Comparison of ENCODE assay signal across 11 mouse cellular contexts in the genomic region with DNA sequence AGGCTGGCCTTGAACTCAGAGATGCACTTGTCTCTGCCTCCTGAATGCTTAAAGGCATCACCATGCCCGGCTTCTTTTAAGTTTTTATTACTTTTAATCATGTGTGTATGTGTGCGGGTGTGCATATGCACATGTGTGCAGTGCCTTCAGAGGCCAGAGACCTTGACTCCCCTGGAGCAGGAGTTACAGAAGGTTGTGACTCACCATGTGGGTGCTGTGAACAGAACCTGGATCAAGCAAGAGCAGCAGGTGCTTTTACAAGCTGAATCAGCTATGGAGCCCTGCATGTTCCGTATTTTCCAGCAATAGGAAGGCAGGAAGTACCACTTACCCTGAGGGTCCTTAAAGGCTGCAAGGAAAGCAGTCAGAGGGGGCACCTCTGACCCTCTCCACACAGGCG. TPM values are rescaled to one million over a fixed set of nuclear protein-coding genes. Genes with fewer than 3 reads are reported as not detected.
A peak's percentile ranks its signal among the peaks of the same experiment; 100 is the strongest.
DNase-seq lines count a peak whose midpoint lies in the region; ATAC-seq and TF ChIP-seq lines count a peak whose summit lies in the region.
"Had no signal": no experiment of that assay in that cellular context is flagged by ENCODE, and none has a peak within 500 bp of the region (broad histone marks: within the 10 kb centered on the region; RNA-seq: fewer than 3 reads in every experiment).

No protein-coding gene starts in this region.

- TF ChIP-seq CTCF in ES-Bruce4 (IDR thresholded peaks at IDR 0.05; ENCODE audit: low read depth, low read length) = no peak

- H3K9me3 ChIP-seq in heart, embryonic 12.5 days (replicated peaks) = no peaks in the 10 kb centered on the region
- H3K9me3 ChIP-seq in ES-Bruce4 (replicated peaks; ENCODE audit: control insufficient read depth, insufficient read depth, low read length, poor library complexity, severe bottlenecking) = no peaks in the 10 kb centered on the region
- no peaks in the 10 kb centered on the region for H3K9me3 ChIP-seq in hindbrain, embryonic 11.5 days (ENCODE audit: control insufficient read depth, low read length)
- no peaks in the 10 kb centered on the region for H3K9me3 ChIP-seq in midbrain, embryonic 10.5 days (replicated peaks)

- 0 out of 2 replicates have a peak overlapping the region, but pooled peaks have one; percentile 26 for H3K27ac ChIP-seq in heart, embryonic 12.5 days (ENCODE audit: poor library complexity, severe bottlenecking)
- H3K27ac ChIP-seq in ES-Bruce4 (ENCODE audit: insufficient read depth, low read length) = peak overlapping the region; percentile 78
- peak overlapping the region; percentile 84 for H3K27ac ChIP-seq in hindbrain, embryonic 11.5 days (ENCODE audit: low read depth, low read length)
- peak overlapping the region; percentile 95 for H3K27ac ChIP-seq in midbrain, embryonic 10.5 days (replicated peaks)

- H3K36me3 ChIP-seq in heart, embryonic 12.5 days = no peaks in the 10 kb centered on the region
- no peaks in the 10 kb centered on the region for H3K36me3 ChIP-seq in ES-Bruce4 (ENCODE audit: control insufficient read depth, insufficient read depth, low read length, poor library complexity, severe bottlenecking)
- H3K36me3 ChIP-seq in hindbrain, embryonic 11.5 days (ENCODE audit: control insufficient read depth, insufficient read depth, low read length) = no peaks in the 10 kb centered on the region
- 0 out of 2 replicates have a peak, but pooled peaks cover 5% of the 10 kb centered on the region for H3K36me3 ChIP-seq in midbrain, embryonic 10.5 days

- TF ChIP-seq EP300 in ES-Bruce4 (IDR thresholded peaks at IDR 0.05; ENCODE audit: insufficient read depth, low read depth, low read length) = no peak

- no peak for DNase-seq in heart, adult 18-20 months
- DNase-seq in hindbrain, embryonic 11.5 days (ENCODE audit: low spot score) = no peak
- DNase-seq in midbrain, embryonic 10.5 days (ENCODE audit: low spot score) = no peak
- DNase-seq in layer of hippocampus, postnatal 25 days (ENCODE audit: extremely low spot score in 1 of 2, low spot score in 1 of 2) = no peak
- no peak for DNase-seq in cerebellum, adult 9-11 months
- DNase-seq in cerebellum, adult 9-10 months = no peak
- DNase-seq: layer of hippocampus, adult 9-11 months; right cerebral cortex, postnatal 25 days had no signal

- WGBS in heart, embryonic 12.5 days = 68% methylated on average over 4 of the region's 4 CpGs
- 54% methylated on average over 4 of the region's 4 CpGs for WGBS in hindbrain, embryonic 11.5 days
- WGBS in midbrain, embryonic 10.5 days = 63% methylated on average over 4 of the region's 4 CpGs

- H3K4me3 ChIP-seq in heart, embryonic 12.5 days = peak overlapping the region; percentile 33; the same call in 1 of the 2 replicates
- peak overlapping the region; percentile 60 for H3K4me3 ChIP-seq in ES-Bruce4 (ENCODE audit: low read depth, low read length)
- H3K4me3 ChIP-seq in hindbrain, embryonic 11.5 days (ENCODE audit: low read depth, low read length) = peak overlapping the region; percentile 18; the same call in 1 of the 2 replicates
- peak overlapping the region; percentile 48 for H3K4me3 ChIP-seq in midbrain, embryonic 10.5 days

- TF ChIP-seq POLR2A in ES-Bruce4 (IDR thresholded peaks at IDR 0.05; ENCODE audit: insufficient read depth, low read length) = no peak

- peak overlapping the region; percentile 73; the same call in 1 of the 2 replicates for H3K9ac ChIP-seq in heart, embryonic 12.5 days
- H3K9ac ChIP-seq in ES-Bruce4 (ENCODE audit: low read depth, poor library complexity, severe bottlenecking) = peak overlapping the region; percentile 80
- peak overlapping the region; percentile 69 for H3K9ac ChIP-seq in hindbrain, embryonic 11.5 days (ENCODE audit: low read depth, low read length)

- H3K27me3 ChIP-seq in heart, embryonic 12.5 days (replicated peaks) = no peaks in the 10 kb centered on the region
- no peaks in the 10 kb centered on the region for H3K27me3 ChIP-seq in ES-Bruce4 (ENCODE audit: control insufficient read depth, insufficient read depth, low read length, poor library complexity, severe bottlenecking)
- no peaks in the 10 kb centered on the region for H3K27me3 ChIP-seq in hindbrain, embryonic 11.5 days (ENCODE audit: control insufficient read depth, insufficient read depth, low read length)
- peaks cover 29% of the 10 kb centered on the region for H3K27me3 ChIP-seq in midbrain, embryonic 10.5 days (ENCODE audit: low read depth, poor library complexity, severe bottlenecking)

- peak overlapping the region; percentile 72 for H3K4me2 ChIP-seq in heart, embryonic 12.5 days
- peak overlapping the region; percentile 54 for H3K4me2 ChIP-seq in hindbrain, embryonic 11.5 days (replicated peaks; ENCODE audit: low read depth, low read length)

- no peak for ATAC-seq in heart, embryonic 12.5 days (ENCODE audit: insufficient number of reproducible peaks, low FRiP score)
- peak; percentile 1; the same call in 1 of the 2 replicates for ATAC-seq in hindbrain, embryonic 11.5 days (ENCODE audit: low FRiP score)

- H3K4me1 ChIP-seq in heart, embryonic 12.5 days (replicated peaks) = peaks cover 38% of the 10 kb centered on the region
- H3K4me1 ChIP-seq in ES-Bruce4 (ENCODE audit: control insufficient read depth, insufficient read depth, low read length) = peaks cover 3% of the 10 kb centered on the region
- peaks cover 11% of the 10 kb centered on the region for H3K4me1 ChIP-seq in hindbrain, embryonic 11.5 days (replicated peaks; ENCODE audit: control insufficient read depth, insufficient read depth, low read length)
- H3K4me1 ChIP-seq in midbrain, embryonic 10.5 days = peaks cover 50% of the 10 kb centered on the region

RNA-seq across cellular contexts. Expression of a gene that starts 7.5 kb away (rescaled TPM):
- 183 and 206 TPM in 2 replicates for polyA plus RNA-seq in heart, embryonic 12.5 days (2016; fragmentation: Nextera tagmentation; extraction: Ambion mirVana)
- total RNA-seq in heart, adult 18-20 months (2021) = 100 to 1,000 TPM; 129 to 138 TPM
- 56.6 and 66.4 TPM in 2 replicates for polyA plus RNA-seq in ES-Bruce4 (2011; ENCODE audit: insufficient read depth, insufficient read length, low read depth, missing spikeins)
- 126 and 137 TPM in 2 replicates for polyA plus RNA-seq in hindbrain, embryonic 11.5 days (2014; fragmentation: Nextera tagmentation; extraction: Ambion mirVana)
- polyA plus RNA-seq in midbrain, embryonic 10.5 days (2016; fragmentation: Nextera tagmentation; extraction: Ambion mirVana) = 62.5 and 78.6 TPM in 2 replicates
- 100 to 1,000 TPM; 181 to 194 TPM for total RNA-seq in layer of hippocampus, postnatal 25 days (2021)

RNA-seq across cellular contexts. Expression of a gene that starts 12.0 kb away (rescaled TPM):
- 0.04 and 0.06 TPM in 2 replicates for polyA plus RNA-seq in heart, embryonic 12.5 days (2016; fragmentation: Nextera tagmentation; extraction: Ambion mirVana)
- total RNA-seq in heart, adult 18-20 months (2021) = under 1 TPM in 1 of 2 experiments, not detected in 1; 0.05 TPM
- not detected in 2 replicates for polyA plus RNA-seq in ES-Bruce4 (2011; ENCODE audit: insufficient read depth, insufficient read length, low read depth, missing spikeins)
- polyA plus RNA-seq in hindbrain, embryonic 11.5 days (2014; fragmentation: Nextera tagmentation; extraction: Ambion mirVana) = 0.03 and 0.14 TPM in 2 replicates
- polyA plus RNA-seq in midbrain, embryonic 10.5 days (2016; fragmentation: Nextera tagmentation; extraction: Ambion mirVana) = not detected in 2 replicates
- total RNA-seq in layer of hippocampus, postnatal 25 days (2021) = under 1 TPM; 0.05 to 0.12 TPM
- total RNA-seq: megakaryocyte progenitor cell, adult 5-6 weeks had no signal

RNA-seq across cellular contexts. Expression of a gene that starts 18.2 kb away (rescaled TPM):
- 289 and 301 TPM in 2 replicates for polyA plus RNA-seq in heart, embryonic 12.5 days (2016; fragmentation: Nextera tagmentation; extraction: Ambion mirVana)
- total RNA-seq in heart, adult 18-20 months (2021) = 10 to 100 TPM; 66.7 to 73.1 TPM
- polyA plus RNA-seq in ES-Bruce4 (2011; ENCODE audit: insufficient read depth, insufficient read length, low read depth, missing spikeins) = 211 TPM in 2 replicates
- 282 and 299 TPM in 2 replicates for polyA plus RNA-seq in hindbrain, embryonic 11.5 days (2014; fragmentation: Nextera tagmentation; extraction: Ambion mirVana)
- 315 and 355 TPM in 2 replicates for polyA plus RNA-seq in midbrain, embryonic 10.5 days (2016; fragmentation: Nextera tagmentation; extraction: Ambion mirVana)
- 10 to 100 TPM; 66.2 to 67.4 TPM for total RNA-seq in layer of hippocampus, postnatal 25 days (2021)

RNA-seq across cellular contexts. Expression of a gene that starts 27.1 kb away (rescaled TPM):
- polyA plus RNA-seq in heart, embryonic 12.5 days (2016; fragmentation: Nextera tagmentation; extraction: Ambion mirVana) = not detected in 2 replicates
- total RNA-seq in heart, adult 18-20 months (2021) = not detected
- 0.99 and 2.5 TPM in 2 replicates for polyA plus RNA-seq in ES-Bruce4 (2011; ENCODE audit: insufficient read depth, insufficient read length, low read depth, missing spikeins)
- not detected in 2 replicates for polyA plus RNA-seq in hindbrain, embryonic 11.5 days (2014; fragmentation: Nextera tagmentation; extraction: Ambion mirVana)
- polyA plus RNA-seq in midbrain, embryonic 10.5 days (2016; fragmentation: Nextera tagmentation; extraction: Ambion mirVana) = not detected in 2 replicates
- total RNA-seq in layer of hippocampus, postnatal 25 days (2021) = not detected

RNA-seq across cellular contexts. Expression of a gene that starts 31.0 kb away (rescaled TPM):
- polyA plus RNA-seq in heart, embryonic 12.5 days (2016; fragmentation: Nextera tagmentation; extraction: Ambion mirVana) = 32.1 and 35.6 TPM in 2 replicates
- total RNA-seq in heart, adult 18-20 months (2021) = 10 to 100 TPM; 40.5 to 41.1 TPM
- 30.2 and 44.4 TPM in 2 replicates for polyA plus RNA-seq in ES-Bruce4 (2011; ENCODE audit: insufficient read depth, insufficient read length, low read depth, missing spikeins)
- polyA plus RNA-seq in hindbrain, embryonic 11.5 days (2014; fragmentation: Nextera tagmentation; extraction: Ambion mirVana) = 170 TPM in 2 replicates
- polyA plus RNA-seq in midbrain, embryonic 10.5 days (2016; fragmentation: Nextera tagmentation; extraction: Ambion mirVana) = 51.8 and 89.7 TPM in 2 replicates
- total RNA-seq in layer of hippocampus, postnatal 25 days (2021) = 10 to 100 TPM; 21.1 to 25.1 TPM

Comparison
In these comparisons a context has a peak if more than half of its experiments do, and no peak if none do; other contexts are left out.
1. H3K27ac ChIP-seq: peak in every context shown above with its lines; median percentile 95 in midbrain, embryonic 10.5 days; 84 in hindbrain, embryonic 11.5 days; 78 in ES-Bruce4; 26 in heart, embryonic 12.5 days.